Mouse (Mus musculus): ENCODE data around the gene D1Ertd622e. TPM values are rescaled to one million over a fixed set of nuclear protein-coding genes. Genes with fewer than 3 reads are reported as not detected.

Gene D1Ertd622e
- polyA plus RNA-seq, 1 experiment: 17.1 TPM

DNA sequence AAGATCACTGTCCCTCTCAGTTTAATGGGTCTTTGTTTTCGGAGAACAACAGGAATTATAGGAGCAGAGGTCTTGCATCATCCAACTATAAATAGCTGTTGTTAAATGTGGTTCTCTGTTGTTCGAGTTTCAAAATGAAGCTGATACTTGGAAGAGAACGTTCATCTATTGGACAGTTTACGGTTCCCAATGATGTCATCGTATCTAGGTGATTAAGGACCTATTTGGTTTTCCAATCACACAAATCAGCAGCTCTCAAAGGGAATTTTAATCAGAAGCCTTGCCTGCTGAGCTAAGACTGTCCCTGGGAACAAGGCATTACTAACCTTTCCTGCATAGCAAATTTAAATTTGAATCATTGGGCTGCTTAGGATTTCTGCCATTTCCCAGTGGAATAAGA, 31.7 kb downstream of the D1Ertd622e start:
- WGBS: 64% methylated on average over 5 of the region's 5 CpGs
- no peak overlapping the region for H3K4me3 ChIP-seq (replicated peaks; ENCODE audit: control insufficient read depth, low read depth, low read length)
- TF ChIP-seq POLR2A (IDR thresholded peaks at IDR 0.05; ENCODE audit: borderline replicate concordance, control insufficient read depth, low read depth, low read length): no peak
- TF ChIP-seq CTCF (IDR thresholded peaks at IDR 0.05; ENCODE audit: control insufficient read depth, insufficient read depth, low read length): no peak
- H3K4me1 ChIP-seq (ENCODE audit: control insufficient read depth, insufficient read depth, low read length): peaks cover 2% of the 10 kb centered on the region; the same call in 1 of the 2 replicates
- no peak overlapping the region for H3K27ac ChIP-seq (ENCODE audit: control insufficient read depth, insufficient read depth, low read depth, low read length, poor library complexity)

DNA sequence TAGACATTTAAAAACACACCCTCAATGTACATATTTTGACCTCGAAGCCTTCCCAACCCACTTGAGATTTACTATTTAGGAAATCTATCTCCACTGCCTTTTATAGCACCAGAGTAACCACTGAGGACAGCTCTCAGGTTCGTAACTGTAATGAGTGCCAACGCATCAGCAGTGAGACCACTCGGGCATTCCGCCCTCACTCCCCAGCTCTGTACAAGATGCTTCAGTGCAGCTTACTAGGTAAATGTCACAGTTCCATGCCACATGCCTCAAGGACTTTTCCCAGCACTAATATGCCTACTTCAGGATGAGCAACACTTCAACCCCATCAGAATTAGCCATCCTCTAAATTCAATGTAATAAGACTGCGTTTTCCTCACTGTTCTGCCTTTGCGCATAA, 33.0 kb downstream of the D1Ertd622e start:
- peaks cover 2% of the 10 kb centered on the region; the same call in 1 of the 2 replicates for H3K4me1 ChIP-seq (ENCODE audit: control insufficient read depth, insufficient read depth, low read length)
- 92% methylated on average over 7 of the region's 7 CpGs for WGBS
- H3K27ac ChIP-seq (ENCODE audit: control insufficient read depth, insufficient read depth, low read depth, low read length, poor library complexity): no peak overlapping the region
- TF ChIP-seq CTCF (IDR thresholded peaks at IDR 0.05; ENCODE audit: control insufficient read depth, insufficient read depth, low read length) (no peak), POLR2A (IDR thresholded peaks at IDR 0.05; ENCODE audit: borderline replicate concordance, control insufficient read depth, low read depth, low read length) (no peak)
- no peak overlapping the region for H3K4me3 ChIP-seq (replicated peaks; ENCODE audit: control insufficient read depth, low read depth, low read length)

DNA sequence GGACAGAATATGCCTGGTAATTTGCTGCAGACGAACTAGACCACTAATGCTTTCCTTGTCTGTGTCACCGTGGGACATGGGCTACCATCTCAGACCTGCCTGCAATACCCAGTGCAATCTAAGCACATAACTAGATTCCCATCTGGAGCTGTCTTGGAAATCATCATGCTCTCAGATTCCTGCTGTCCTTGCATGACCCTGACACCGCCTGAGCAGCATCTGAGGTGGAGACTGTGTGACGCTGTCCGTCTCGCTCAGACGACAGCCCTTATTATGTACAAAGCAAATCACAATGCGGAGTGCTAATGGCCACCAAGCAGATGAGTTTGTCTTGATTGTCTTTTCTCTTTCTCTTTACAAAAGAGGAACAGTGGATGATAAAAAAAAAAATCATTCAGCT, 33.9 kb downstream of the D1Ertd622e start:
- Histone ChIP-seq H3K4me3 (replicated peaks; ENCODE audit: control insufficient read depth, low read depth, low read length) (no peak overlapping the region), H3K4me1 (ENCODE audit: control insufficient read depth, insufficient read depth, low read length) (no peaks in the 10 kb centered on the region; the same call in 1 of the 2 replicates), H3K27ac (ENCODE audit: control insufficient read depth, insufficient read depth, low read depth, low read length, poor library complexity) (no peak overlapping the region)
- no peak for TF ChIP-seq POLR2A (IDR thresholded peaks at IDR 0.05; ENCODE audit: borderline replicate concordance, control insufficient read depth, low read depth, low read length)
- no peak for TF ChIP-seq CTCF (IDR thresholded peaks at IDR 0.05; ENCODE audit: control insufficient read depth, insufficient read depth, low read length)
- 90% methylated on average over 8 of the region's 8 CpGs for WGBS

DNA sequence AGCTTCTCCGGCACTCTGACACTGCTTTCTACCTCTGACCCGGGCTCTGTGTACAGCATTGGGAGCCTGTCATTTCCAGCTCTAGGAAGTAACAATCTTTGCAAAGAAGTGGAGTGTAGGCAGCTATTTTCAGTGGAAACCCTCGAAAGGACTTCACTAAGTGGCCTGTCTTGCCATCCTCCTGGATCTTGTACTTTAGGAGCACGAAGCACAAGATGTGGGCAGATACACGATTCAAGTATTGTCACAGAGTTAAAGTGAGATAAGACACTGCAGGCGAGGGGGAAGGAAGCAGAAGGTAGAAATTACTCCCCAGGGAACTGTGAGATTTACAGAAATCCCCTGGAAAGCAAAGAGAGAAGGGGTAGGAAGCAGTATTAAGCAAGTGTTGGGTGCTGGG, 36.4 kb downstream of the D1Ertd622e start:
- TF ChIP-seq POLR2A (IDR thresholded peaks at IDR 0.05; ENCODE audit: borderline replicate concordance, control insufficient read depth, low read depth, low read length): no peak
- TF ChIP-seq CTCF (IDR thresholded peaks at IDR 0.05; ENCODE audit: control insufficient read depth, insufficient read depth, low read length): no peak
- WGBS: 61% methylated on average over 6 of the region's 6 CpGs
- H3K4me1 ChIP-seq (ENCODE audit: control insufficient read depth, insufficient read depth, low read length): no peaks in the 10 kb centered on the region; the same call in 1 of the 2 replicates
- no peak overlapping the region for H3K4me3 ChIP-seq (replicated peaks; ENCODE audit: control insufficient read depth, low read depth, low read length)
- no peak overlapping the region for H3K27ac ChIP-seq (ENCODE audit: control insufficient read depth, insufficient read depth, low read depth, low read length, poor library complexity)

DNA sequence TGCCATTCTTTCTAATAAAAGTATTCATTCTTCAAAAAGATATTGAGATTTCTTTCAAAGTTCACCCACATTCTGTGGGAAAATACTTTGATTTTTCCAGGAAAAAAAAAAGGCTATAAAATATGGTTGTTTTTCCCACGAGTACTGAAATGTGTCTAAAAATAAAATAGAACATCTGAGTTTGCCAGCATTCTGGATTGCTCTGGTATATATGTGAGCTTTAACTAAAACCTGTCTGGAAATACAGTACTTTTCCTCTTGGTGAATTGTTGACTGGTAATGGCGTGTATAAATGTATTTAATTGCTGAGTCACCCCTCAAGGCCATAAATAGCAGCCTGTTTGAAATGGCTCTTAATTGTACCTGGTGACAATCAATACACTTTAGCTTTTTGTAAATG, 37.5 kb downstream of the D1Ertd622e start:
- WGBS: 65% methylated on average over 2 of the region's 2 CpGs
- TF ChIP-seq CTCF (IDR thresholded peaks at IDR 0.05; ENCODE audit: control insufficient read depth, insufficient read depth, low read length) (no peak), POLR2A (IDR thresholded peaks at IDR 0.05; ENCODE audit: borderline replicate concordance, control insufficient read depth, low read depth, low read length) (no peak)
- no peak overlapping the region for H3K27ac ChIP-seq (ENCODE audit: control insufficient read depth, insufficient read depth, low read depth, low read length, poor library complexity)
- H3K4me3 ChIP-seq (replicated peaks; ENCODE audit: control insufficient read depth, low read depth, low read length): no peak overlapping the region
- H3K4me1 ChIP-seq (ENCODE audit: control insufficient read depth, insufficient read depth, low read length): no peaks in the 10 kb centered on the region; the same call in 1 of the 2 replicates

DNA sequence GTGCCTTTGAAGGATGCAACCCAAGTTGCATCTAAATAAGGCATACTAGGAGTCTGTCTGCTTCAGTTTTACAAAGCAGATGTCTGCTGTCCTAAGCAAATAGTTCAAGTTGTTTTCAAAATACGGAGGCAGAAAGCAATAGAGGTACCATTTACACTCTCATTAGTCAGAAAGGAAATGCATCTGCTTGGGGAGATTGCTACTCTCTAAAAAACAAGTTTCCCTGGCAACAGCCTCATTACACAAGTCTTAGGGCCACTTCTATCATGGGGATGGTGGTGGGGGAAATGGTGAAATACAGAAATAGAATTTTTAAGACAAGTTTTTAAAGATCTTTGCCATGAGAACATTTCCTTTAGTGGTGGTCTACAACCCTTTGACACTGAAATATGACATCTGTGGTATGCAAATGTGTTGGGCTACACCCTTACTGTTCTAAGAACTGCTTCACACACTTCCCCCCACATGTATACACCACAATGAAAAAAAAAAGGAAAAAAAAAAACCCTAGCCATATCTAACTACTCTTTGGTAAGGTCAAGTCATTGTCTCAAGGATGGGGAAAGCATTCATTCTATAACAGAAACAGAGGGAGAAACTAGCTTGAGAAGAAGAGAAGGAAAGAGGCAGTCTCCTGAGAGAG, 38.5 kb downstream of the D1Ertd622e start:
- TF ChIP-seq CTCF (IDR thresholded peaks at IDR 0.05; ENCODE audit: control insufficient read depth, insufficient read depth, low read length) (no peak), POLR2A (IDR thresholded peaks at IDR 0.05; ENCODE audit: borderline replicate concordance, control insufficient read depth, low read depth, low read length) (no peak)
- Histone ChIP-seq H3K27ac (ENCODE audit: control insufficient read depth, insufficient read depth, low read depth, low read length, poor library complexity) (no peak overlapping the region), H3K4me3 (replicated peaks; ENCODE audit: control insufficient read depth, low read depth, low read length) (no peak overlapping the region), H3K4me1 (ENCODE audit: control insufficient read depth, insufficient read depth, low read length) (no peaks in the 10 kb centered on the region; the same call in 1 of the 2 replicates)
- WGBS: 13% methylated on average over 1 of the region's 1 CpGs

DNA sequence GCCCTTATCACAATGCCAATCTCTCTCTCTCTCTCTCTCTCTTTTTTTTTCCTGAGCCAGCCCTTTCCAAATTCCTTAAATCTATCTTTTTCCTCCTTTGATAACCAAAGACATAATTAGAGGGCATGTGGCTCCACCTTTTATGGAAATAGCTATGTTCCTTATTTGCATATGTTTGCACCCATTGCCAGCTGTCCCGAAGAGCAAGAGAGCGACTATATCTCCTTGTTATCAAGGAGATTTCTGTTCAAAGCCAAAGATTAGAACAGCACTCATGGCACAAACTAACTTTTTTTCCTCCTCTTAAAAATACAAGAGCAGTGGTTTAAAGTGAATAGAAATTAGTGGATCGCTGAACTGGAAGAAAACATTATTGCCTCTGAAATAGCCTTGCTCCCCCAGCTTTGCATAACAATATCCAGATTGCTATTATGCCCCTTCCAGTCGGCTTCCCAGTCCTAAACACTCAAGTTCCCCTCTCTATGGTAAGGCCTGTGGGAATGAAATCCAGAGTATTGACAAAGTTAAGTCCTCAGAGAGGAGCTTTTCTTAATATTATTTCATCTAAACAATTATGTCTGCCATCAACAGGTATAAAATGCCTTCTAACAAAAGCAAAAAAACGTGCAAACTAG, 39.2 kb downstream of the D1Ertd622e start:
- Histone ChIP-seq H3K4me1 (ENCODE audit: control insufficient read depth, insufficient read depth, low read length) (no peaks in the 10 kb centered on the region; the same call in 1 of the 2 replicates), H3K4me3 (replicated peaks; ENCODE audit: control insufficient read depth, low read depth, low read length) (no peak overlapping the region), H3K27ac (ENCODE audit: control insufficient read depth, insufficient read depth, low read depth, low read length, poor library complexity) (no peak overlapping the region)
- TF ChIP-seq CTCF (IDR thresholded peaks at IDR 0.05; ENCODE audit: control insufficient read depth, insufficient read depth, low read length) (no peak), POLR2A (IDR thresholded peaks at IDR 0.05; ENCODE audit: borderline replicate concordance, control insufficient read depth, low read depth, low read length) (no peak)
- 63% methylated on average over 5 of the region's 5 CpGs for WGBS

DNA sequence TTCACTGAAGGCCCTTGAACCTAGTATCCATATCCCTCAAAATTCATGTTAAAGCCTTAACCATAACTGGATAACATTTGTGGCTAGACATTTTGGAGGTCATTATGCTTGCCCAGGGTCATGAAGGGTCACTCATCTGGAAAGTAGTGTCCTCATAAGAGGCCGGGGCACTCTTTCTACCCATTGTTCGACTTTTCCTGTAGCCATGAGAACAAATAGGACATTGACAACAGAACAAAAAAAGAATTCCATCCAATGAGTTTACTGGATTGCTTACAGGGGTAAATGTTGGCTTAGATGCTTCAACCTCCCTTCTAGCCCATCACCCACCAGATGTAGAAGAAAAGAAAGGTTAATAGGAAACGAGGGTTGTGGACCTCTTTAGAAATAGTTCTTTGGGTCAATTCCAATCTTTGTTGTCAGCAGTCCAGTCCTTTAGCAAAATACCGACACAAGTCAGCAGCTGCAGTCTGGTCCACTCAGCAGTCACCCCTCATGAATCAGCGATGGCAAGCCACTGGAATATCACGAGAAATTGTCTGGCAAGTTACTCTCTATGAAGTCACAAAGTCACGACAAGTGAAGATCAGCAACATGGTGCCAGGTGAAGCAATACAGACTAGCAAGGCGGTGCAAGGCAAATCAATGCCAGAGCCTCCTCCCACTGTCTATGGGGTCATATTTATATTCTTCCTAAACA, 42.1 kb downstream of the D1Ertd622e start:
- WGBS: 89% methylated on average over 8 of the region's 8 CpGs
- no peak overlapping the region for H3K27ac ChIP-seq (ENCODE audit: control insufficient read depth, insufficient read depth, low read depth, low read length, poor library complexity)
- H3K4me1 ChIP-seq (ENCODE audit: control insufficient read depth, insufficient read depth, low read length): no peaks in the 10 kb centered on the region; the same call in 1 of the 2 replicates
- no peak overlapping the region for H3K4me3 ChIP-seq (replicated peaks; ENCODE audit: control insufficient read depth, low read depth, low read length)
- TF ChIP-seq CTCF (IDR thresholded peaks at IDR 0.05; ENCODE audit: control insufficient read depth, insufficient read depth, low read length): no peak
- TF ChIP-seq POLR2A (IDR thresholded peaks at IDR 0.05; ENCODE audit: borderline replicate concordance, control insufficient read depth, low read depth, low read length): no peak

All from bone marrow, adult 2 months (tissue).